Comparison of ENCODE assay signal across 17 mouse cellular contexts in the genomic region with DNA sequence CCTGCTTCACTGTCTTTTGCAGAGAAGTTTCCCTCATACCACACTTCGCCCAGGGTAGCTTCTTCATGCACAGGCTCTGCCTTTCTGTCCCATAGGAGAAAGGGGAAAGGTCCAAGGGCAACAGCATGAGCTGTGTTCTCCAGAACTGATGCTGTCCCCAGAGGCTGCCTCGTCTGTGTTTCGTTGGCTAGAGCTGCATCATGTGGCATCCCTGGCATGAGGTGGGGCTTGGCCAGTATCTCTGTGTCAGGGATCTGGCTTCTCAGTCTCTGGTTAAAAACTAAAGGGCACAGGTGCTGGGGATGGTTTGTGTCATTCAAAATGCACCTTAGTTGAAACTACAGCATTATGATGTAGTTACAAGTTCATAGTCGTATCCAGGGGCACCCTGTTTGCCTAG.
DNase-seq lines count a peak whose midpoint lies in the region; ATAC-seq and TF ChIP-seq lines count a peak whose summit lies in the region.
"Had no signal": no experiment of that assay in that cellular context is flagged by ENCODE, and none has a peak within 500 bp of the region (broad histone marks: within the 10 kb centered on the region; RNA-seq: fewer than 3 reads in every experiment).

No protein-coding gene starts in this region.

- H3K9ac ChIP-seq in forebrain, embryonic 16.5 days (replicated peaks; ENCODE audit: low read depth, low read length), result no peak overlapping the region
- H3K9ac ChIP-seq: liver, embryonic 13.5 days; neural tube, embryonic 13.5 days; stomach, embryonic 15.5 days had no signal

- peak overlapping the region; percentile 69 for H3K27ac ChIP-seq in forebrain, embryonic 10.5 days
- no peak overlapping the region for H3K27ac ChIP-seq in forebrain, embryonic 16.5 days (ENCODE audit: low read length)
- H3K27ac ChIP-seq in testis, adult 2 months (ENCODE audit: control insufficient read depth, insufficient read depth, low read depth, low read length), result peak overlapping the region; percentile 36
- H3K27ac ChIP-seq in midbrain, embryonic 10.5 days (replicated peaks), result peak overlapping the region; percentile 73
- H3K27ac ChIP-seq: heart, adult 2 months; liver, embryonic 13.5 days; stomach, embryonic 15.5 days had no signal

- H3K4me1 ChIP-seq in forebrain, embryonic 10.5 days, result peaks cover 56% of the 10 kb centered on the region
- H3K4me1 ChIP-seq in forebrain, embryonic 16.5 days (replicated peaks; ENCODE audit: control insufficient read depth, insufficient read depth, low read length), result peaks cover 42% of the 10 kb centered on the region
- H3K4me1 ChIP-seq in testis, adult 2 months (ENCODE audit: control insufficient read depth, insufficient read depth, low read length), result peaks cover 5% of the 10 kb centered on the region
- peaks cover 52% of the 10 kb centered on the region for H3K4me1 ChIP-seq in midbrain, embryonic 10.5 days

- no peak overlapping the region for H3K4me2 ChIP-seq in forebrain, embryonic 16.5 days (ENCODE audit: low read length)
- H3K4me2 ChIP-seq: liver, embryonic 13.5 days; neural tube, embryonic 13.5 days; stomach, embryonic 15.5 days had no signal

- TF ChIP-seq POLR2A in testis, adult 2 months (IDR thresholded peaks at IDR 0.05; ENCODE audit: control insufficient read depth, low read depth, low read length), result no peak

- H3K36me3 ChIP-seq in forebrain, embryonic 10.5 days (replicated peaks), result peaks cover 21% of the 10 kb centered on the region
- H3K36me3 ChIP-seq in forebrain, embryonic 16.5 days (ENCODE audit: control insufficient read depth, insufficient read depth), result peaks cover 5% of the 10 kb centered on the region
- no peaks in the 10 kb centered on the region for H3K36me3 ChIP-seq in testis, adult 2 months (ENCODE audit: control insufficient read depth, insufficient read depth, low read length)
- H3K36me3 ChIP-seq in midbrain, embryonic 10.5 days, result peaks cover 15% of the 10 kb centered on the region

- 79% methylated on average over 4 of the region's 4 CpGs for WGBS in forebrain, embryonic 10.5 days
- WGBS in forebrain, embryonic 16.5 days, result 70% methylated on average over 4 of the region's 4 CpGs
- WGBS in midbrain, embryonic 10.5 days, result 77% methylated on average over 4 of the region's 4 CpGs

- no peak for ATAC-seq in forebrain, embryonic 16.5 days

- H3K27me3 ChIP-seq in forebrain, embryonic 10.5 days (ENCODE audit: poor library complexity, severe bottlenecking), result no peaks in the 10 kb centered on the region
- H3K27me3 ChIP-seq in forebrain, embryonic 16.5 days (replicated peaks; ENCODE audit: control insufficient read depth, insufficient read depth, low read length), result no peaks in the 10 kb centered on the region
- H3K27me3 ChIP-seq in testis, adult 2 months (ENCODE audit: control insufficient read depth, insufficient read depth, low read length), result no peaks in the 10 kb centered on the region
- H3K27me3 ChIP-seq in midbrain, embryonic 10.5 days (ENCODE audit: low read depth, poor library complexity, severe bottlenecking), result no peaks in the 10 kb centered on the region
- H3K27me3 ChIP-seq: liver, embryonic 13.5 days; neural tube, embryonic 13.5 days; stomach, embryonic 15.5 days had no signal

- H3K4me3 ChIP-seq in forebrain, embryonic 10.5 days, result no peak overlapping the region
- H3K4me3 ChIP-seq in forebrain, embryonic 16.5 days (replicated peaks; ENCODE audit: low read length), result no peak overlapping the region
- peak overlapping the region; percentile 74 for H3K4me3 ChIP-seq in testis, adult 2 months (ENCODE audit: control insufficient read depth, low read depth, low read length)
- H3K4me3 ChIP-seq in midbrain, embryonic 10.5 days, result no peak overlapping the region
- H3K4me3 ChIP-seq: heart, adult 2 months; liver, embryonic 13.5 days; neural tube, embryonic 13.5 days; stomach, embryonic 15.5 days had no signal

- TF ChIP-seq CTCF in testis, adult 2 months (IDR thresholded peaks at IDR 0.05; ENCODE audit: control insufficient read depth, insufficient read depth, insufficient replicate concordance, low read depth, low read length), result no peak

- peaks cover 5% of the 10 kb centered on the region; the same call in 1 of the 2 replicates for H3K9me3 ChIP-seq in forebrain, embryonic 10.5 days
- peaks cover 4% of the 10 kb centered on the region for H3K9me3 ChIP-seq in forebrain, embryonic 16.5 days (ENCODE audit: control insufficient read depth, low read length)
- H3K9me3 ChIP-seq in midbrain, embryonic 10.5 days (replicated peaks), result peaks cover 7% of the 10 kb centered on the region; the same call in 1 of the 2 replicates
- H3K9me3 ChIP-seq: liver, embryonic 13.5 days; neural tube, embryonic 13.5 days; stomach, embryonic 15.5 days had no signal

- DNase-seq in forebrain, embryonic 10.5 days (ENCODE audit: extremely low spot score, low spot score), result no peak
- no peak for DNase-seq in testis, postnatal 10 days (ENCODE audit: low spot score)
- no peak for DNase-seq in midbrain, embryonic 10.5 days (ENCODE audit: low spot score)
- DNase-seq in kidney, adult 9 months, result no peak
- DNase-seq in spleen, adult 18-20 months, result no peak
- DNase-seq in adipocyte (ENCODE audit: low spot score), result no peak
- DNase-seq: adrenal gland, adult 2 months; embryo, embryonic 11 days; heart, adult 2 months; kidney, adult 8-10 months; liver, embryonic 13.5 days; lung, postnatal 10 days; thymus, postnatal 25 days had no signal
